ENCODE assay signal across 17 mouse cellular contexts in genomic region chr12:64255016-64255415, GRCm38 (mm10).
"Had no signal": no experiment of that assay in that cellular context is flagged by ENCODE, and none has a peak within 500 bp of the region (broad histone marks: within the 10 kb centered on the region; RNA-seq: fewer than 3 reads in every experiment).

No protein-coding gene starts in this region.

- H3K9ac ChIP-seq: lung, embryonic 15.5 days; midbrain, embryonic 13.5 days; midbrain, embryonic 15.5 days; neural tube, embryonic 12.5 days; stomach, embryonic 15.5 days had no signal

- H3K9me3 ChIP-seq: lung, embryonic 15.5 days; megakaryocyte, embryonic 14.5 days; midbrain, embryonic 13.5 days; midbrain, embryonic 15.5 days; neural tube, embryonic 12.5 days; stomach, embryonic 15.5 days had no signal

- H3K4me3 ChIP-seq: lung, embryonic 15.5 days; megakaryocyte, embryonic 14.5 days; midbrain, embryonic 13.5 days; midbrain, embryonic 15.5 days; neural tube, embryonic 12.5 days; stomach, embryonic 15.5 days had no signal

- H3K36me3 ChIP-seq: lung, embryonic 15.5 days; midbrain, embryonic 13.5 days; midbrain, embryonic 15.5 days; neural tube, embryonic 12.5 days; stomach, embryonic 15.5 days had no signal

- H3K27ac ChIP-seq: lung, embryonic 15.5 days; macrophage; midbrain, embryonic 13.5 days; midbrain, embryonic 15.5 days; neural tube, embryonic 12.5 days; stomach, embryonic 15.5 days; stomach, postnatal 0 days had no signal

- H3K4me1 ChIP-seq: lung, embryonic 15.5 days; megakaryocyte, embryonic 14.5 days; midbrain, embryonic 13.5 days; midbrain, embryonic 15.5 days; neural tube, embryonic 12.5 days; stomach, embryonic 15.5 days had no signal

- H3K4me2 ChIP-seq: lung, embryonic 15.5 days; midbrain, embryonic 11.5 days; midbrain, embryonic 13.5 days; midbrain, embryonic 15.5 days; neural tube, embryonic 12.5 days; stomach, embryonic 15.5 days had no signal

- ATAC-seq: lung, postnatal 0 days; midbrain, embryonic 13.5 days; midbrain, embryonic 15.5 days had no signal

- H3K27me3 ChIP-seq: lung, embryonic 15.5 days; megakaryocyte, embryonic 14.5 days; midbrain, embryonic 13.5 days; midbrain, embryonic 15.5 days; neural tube, embryonic 12.5 days; stomach, embryonic 15.5 days had no signal

- DNase-seq: lung, adult 2 months; lung, postnatal 14 days; lung, postnatal 36 days; right cerebral cortex, postnatal 14 days; thymus, adult 2 months; thymus, postnatal 25 days; thymus, postnatal 4 days had no signal
